Mouse (Mus musculus) heart, embryonic 10.5 days (tissue): ENCODE data around the gene Atp5e. TPM values are rescaled to one million over a fixed set of nuclear protein-coding genes. Genes with fewer than 3 reads are reported as not detected.
A peak's percentile ranks its signal among the peaks of the same experiment; 100 is the strongest.

ENCODE experiments used
- DNase-seq: peaks from one replicate; pipeline ENCODE4 v3.0.0-alpha.2; 2017; ENCODE audit warnings: low spot score
- H3K27ac ChIP-seq: fragments of 300-500 bp; sonication (generic); 2 replicates; pipeline ENCODE4 v1.5.1; 2016; ENCODE audit warnings: mild to moderate bottlenecking
- H3K27me3 ChIP-seq: fragments of 300-500 bp; sonication (generic); 2 replicates; pipeline ENCODE4 v1.6.1; 2016; ENCODE audit warnings: mild to moderate bottlenecking; ENCODE audit not compliant: poor library complexity, insufficient read depth, severe bottlenecking
- H3K36me3 ChIP-seq: fragments of 300-500 bp; sonication (generic); 2 replicates; pipeline ENCODE4 v1.6.1; 2016; ENCODE audit warnings: mild to moderate bottlenecking, moderate library complexity
- H3K4me1 ChIP-seq: fragments of 300-500 bp; sonication (generic); 2 replicates; pipeline ENCODE4 v1.6.1; 2016; ENCODE audit warnings: mild to moderate bottlenecking
- H3K4me3 ChIP-seq: fragments of 300-500 bp; sonication (generic); 2 replicates; pipeline ENCODE4 v1.5.1; 2016; ENCODE audit warnings: mild to moderate bottlenecking, moderate library complexity
- H3K9me3 ChIP-seq: fragments of 300-500 bp; sonication (generic); 2 replicates; pipeline ENCODE4 v1.6.1; 2016; ENCODE audit warnings: mild to moderate bottlenecking, moderate library complexity
- WGBS: fragments of 180-500 bp; shearing (Covaris S2); methylation state at CpG from one replicate; pipeline ENCODE4 v1.1.7; 2016; 5-methylcytosine and 5-hydroxymethylcytosine counted together
- polyA plus RNA-seq: library from polyadenylated mRNA; unstranded; fragments of >200 nt; fragmentation: Nextera tagmentation; extraction: Ambion mirVana; gene quantifications from 2 replicates; pipeline ENCODE4 v1.2.1, GENCODE M21; 2016

Gene Atp5e
- polyA plus RNA-seq, 1 experiment from 2014 or later, result 675 TPM

DNA sequence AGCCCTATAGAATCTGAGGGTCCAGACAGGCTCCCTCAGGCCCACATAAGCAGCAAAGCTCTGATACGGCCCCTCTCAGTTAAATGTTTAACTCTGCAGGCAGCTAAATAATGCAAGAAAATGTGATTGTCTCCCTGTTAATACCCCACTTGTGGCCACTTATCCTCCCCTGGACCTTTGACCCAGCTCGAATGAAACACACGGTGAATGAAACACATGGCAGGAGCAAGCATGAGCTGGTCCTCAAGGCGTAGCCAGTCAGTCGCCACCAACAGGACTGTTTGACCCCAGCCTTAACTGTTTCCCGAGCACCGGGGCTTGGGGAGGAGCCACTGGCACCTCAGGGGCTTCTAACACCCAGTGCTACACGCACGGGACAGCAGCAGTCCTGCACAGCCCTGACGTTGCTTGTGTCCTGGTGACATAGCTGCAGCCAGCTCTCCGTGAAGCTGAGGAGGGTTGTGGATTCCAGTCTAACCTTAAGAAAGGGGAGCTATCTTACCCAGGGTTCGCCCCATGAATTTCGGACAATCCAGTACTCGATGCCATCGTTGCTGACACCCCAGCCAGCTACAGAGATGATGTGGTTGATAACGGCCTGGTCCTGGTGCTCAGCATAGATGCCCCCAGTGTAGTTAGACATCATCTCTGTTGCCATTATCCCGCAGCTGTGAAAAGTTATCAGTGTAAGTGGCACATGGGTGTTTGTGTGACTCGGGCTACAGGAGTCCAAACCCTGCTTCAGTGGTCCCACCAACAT, 35.6 kb downstream of the Atp5e start:
- 84% methylated on average over 18 of the region's 18 CpGs for WGBS
- Histone ChIP-seq H3K9me3 (no peaks in the 10 kb centered on the region), H3K27ac (no peak overlapping the region; the same call in 1 of the 2 replicates), H3K27me3 (no peaks in the 10 kb centered on the region), H3K36me3 (peaks cover 81% of the 10 kb centered on the region), H3K4me3 (no peak overlapping the region), H3K4me1 (no peaks in the 10 kb centered on the region)
- no peak for DNase-seq

DNA sequence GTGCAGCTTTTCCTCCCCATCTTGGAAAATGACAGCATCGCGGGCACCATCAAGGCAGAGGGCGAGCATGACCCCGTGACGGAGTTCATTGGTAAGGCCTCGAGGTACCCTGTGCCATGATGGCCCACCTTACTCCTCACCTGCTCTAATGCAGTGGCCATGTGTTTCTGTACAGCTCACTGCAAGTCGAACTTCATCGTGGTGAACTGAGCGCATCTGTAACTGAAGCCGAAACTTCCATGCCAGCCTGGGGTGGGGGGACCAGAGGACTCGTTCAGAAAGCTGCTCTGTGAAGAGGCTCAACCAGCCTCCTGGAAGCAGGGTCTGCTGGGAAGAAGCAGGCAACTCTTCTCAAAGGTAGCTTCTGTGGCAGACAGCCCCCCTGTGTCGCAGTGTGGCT, 37.0 kb downstream of the Atp5e start:
- WGBS, result 93% methylated on average over 12 of the region's 12 CpGs
- H3K27me3 ChIP-seq, result no peaks in the 10 kb centered on the region
- no peaks in the 10 kb centered on the region for H3K9me3 ChIP-seq
- H3K27ac ChIP-seq, result no peak overlapping the region
- no peaks in the 10 kb centered on the region for H3K4me1 ChIP-seq
- peak; percentile 68 for DNase-seq
- H3K36me3 ChIP-seq, result peaks cover 86% of the 10 kb centered on the region
- H3K4me3 ChIP-seq, result no peak overlapping the region

DNA sequence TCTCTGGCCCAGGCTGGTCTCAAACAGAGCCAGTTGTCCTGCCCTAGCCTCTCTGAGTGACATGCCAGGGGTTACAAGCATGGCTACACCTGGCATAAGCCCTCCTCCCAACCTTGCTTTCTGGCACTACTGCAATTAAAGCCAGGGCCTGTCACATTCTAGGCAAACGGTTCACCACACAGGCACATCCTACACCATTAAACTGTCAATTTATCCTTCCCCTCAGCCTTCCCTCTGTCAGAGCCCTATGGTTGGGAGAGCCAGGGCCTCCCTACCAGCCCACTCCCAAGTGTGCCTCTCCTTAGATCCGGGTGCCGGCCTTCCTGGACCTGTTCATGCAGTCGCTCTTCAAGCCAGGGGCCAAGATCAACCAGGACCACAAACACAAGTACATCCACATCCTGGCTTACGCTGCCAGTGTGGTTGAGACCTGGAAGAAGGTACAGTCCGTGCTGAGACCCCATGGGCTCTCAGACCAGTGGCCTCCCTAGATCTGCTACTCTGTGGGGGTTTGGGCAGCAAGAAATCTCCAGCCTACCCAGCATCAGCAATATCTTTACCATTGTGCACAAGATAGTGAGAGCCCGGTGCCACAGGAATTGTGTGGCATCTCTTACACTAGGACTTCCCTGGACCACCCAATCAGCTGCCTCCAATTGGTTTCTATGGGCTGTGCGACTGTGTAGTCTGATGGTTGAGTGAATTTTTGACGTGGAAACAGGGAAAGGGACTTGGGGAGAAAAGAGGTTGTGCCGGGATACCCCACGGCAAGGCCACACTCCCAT, 39.4 kb downstream of the Atp5e start:
- no peaks in the 10 kb centered on the region for H3K27me3 ChIP-seq
- DNase-seq, result no peak
- H3K4me3 ChIP-seq, result no peak overlapping the region
- peaks cover 98% of the 10 kb centered on the region for H3K36me3 ChIP-seq
- H3K4me1 ChIP-seq, result no peaks in the 10 kb centered on the region; the same call in 1 of the 2 replicates
- no peaks in the 10 kb centered on the region for H3K9me3 ChIP-seq
- no peak overlapping the region for H3K27ac ChIP-seq
- WGBS, result 93% methylated on average over 11 of the region's 11 CpGs

DNA sequence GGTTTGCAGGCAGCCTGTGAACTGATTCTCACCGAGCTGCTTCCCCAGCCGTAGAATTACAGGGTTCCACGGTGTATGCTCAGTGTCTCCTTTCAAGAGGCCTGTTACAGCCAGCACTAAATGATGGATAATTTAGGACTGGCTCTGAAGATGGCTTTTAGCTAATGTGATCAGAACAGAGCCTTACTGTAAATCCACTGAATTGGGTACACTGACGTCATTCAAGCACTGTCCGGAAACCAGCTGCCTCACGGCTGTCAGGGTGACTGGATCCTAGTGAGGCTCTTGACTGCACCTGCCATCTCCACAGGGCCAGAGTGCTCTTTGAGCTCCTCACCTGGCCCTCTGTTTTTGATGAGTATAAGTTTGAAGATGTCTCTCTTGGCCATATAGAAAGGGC, 42.8 kb downstream of the Atp5e start:
- no peak for DNase-seq
- Histone ChIP-seq H3K36me3 (peaks cover 64% of the 10 kb centered on the region), H3K9me3 (no peaks in the 10 kb centered on the region), H3K27ac (no peak overlapping the region), H3K27me3 (no peaks in the 10 kb centered on the region), H3K4me3 (no peak overlapping the region), H3K4me1 (peaks cover 19% of the 10 kb centered on the region)
- 92% methylated on average over 6 of the region's 6 CpGs for WGBS

DNA sequence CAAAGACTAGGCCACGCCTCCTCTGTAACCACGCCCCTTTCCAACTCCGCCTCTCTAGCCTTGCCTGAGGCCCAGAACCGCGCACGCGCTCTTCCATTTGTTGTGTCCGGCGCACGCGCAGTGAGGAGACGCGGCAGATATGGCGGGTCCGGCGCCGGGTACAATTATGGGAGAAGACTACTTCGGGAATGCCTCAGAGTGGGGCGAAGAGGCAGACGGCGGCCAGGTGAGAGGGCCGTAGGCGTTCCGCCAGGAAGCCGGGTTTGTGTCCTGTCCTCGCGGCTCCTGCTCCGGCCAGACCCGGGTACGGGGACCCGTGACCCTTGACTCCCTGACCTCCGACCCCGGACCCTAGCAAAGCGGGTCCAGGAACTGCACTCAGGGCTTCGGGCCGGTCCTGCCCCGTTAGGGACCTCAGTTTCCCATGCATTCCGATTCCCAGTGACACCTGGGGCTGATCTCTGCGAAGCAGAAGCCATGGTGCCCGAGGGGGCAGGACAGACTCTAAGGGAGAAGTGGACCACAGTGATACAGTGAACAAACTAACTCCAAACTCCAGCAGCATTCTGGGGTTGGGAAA, 48.1 kb downstream of the Atp5e start, which contains the start of gene Nelfcd:
Gene Nelfcd (plus strand): TSS at position 74 of the 580 bp plus-strand sequence.
- H3K36me3 ChIP-seq, result peaks cover 11% of the 10 kb centered on the region
- no peaks in the 10 kb centered on the region for H3K27me3 ChIP-seq
- peaks cover 19% of the 10 kb centered on the region for H3K4me1 ChIP-seq
- peak within 1 kb of the TSS; percentile 96 for H3K27ac ChIP-seq
- WGBS, result under 1% methylated on average over 40 of the region's 40 CpGs
- H3K9me3 ChIP-seq, result no peaks in the 10 kb centered on the region
- DNase-seq, result peak; percentile 98
- peak within 1 kb of the TSS; percentile 95 for H3K4me3 ChIP-seq

DNA sequence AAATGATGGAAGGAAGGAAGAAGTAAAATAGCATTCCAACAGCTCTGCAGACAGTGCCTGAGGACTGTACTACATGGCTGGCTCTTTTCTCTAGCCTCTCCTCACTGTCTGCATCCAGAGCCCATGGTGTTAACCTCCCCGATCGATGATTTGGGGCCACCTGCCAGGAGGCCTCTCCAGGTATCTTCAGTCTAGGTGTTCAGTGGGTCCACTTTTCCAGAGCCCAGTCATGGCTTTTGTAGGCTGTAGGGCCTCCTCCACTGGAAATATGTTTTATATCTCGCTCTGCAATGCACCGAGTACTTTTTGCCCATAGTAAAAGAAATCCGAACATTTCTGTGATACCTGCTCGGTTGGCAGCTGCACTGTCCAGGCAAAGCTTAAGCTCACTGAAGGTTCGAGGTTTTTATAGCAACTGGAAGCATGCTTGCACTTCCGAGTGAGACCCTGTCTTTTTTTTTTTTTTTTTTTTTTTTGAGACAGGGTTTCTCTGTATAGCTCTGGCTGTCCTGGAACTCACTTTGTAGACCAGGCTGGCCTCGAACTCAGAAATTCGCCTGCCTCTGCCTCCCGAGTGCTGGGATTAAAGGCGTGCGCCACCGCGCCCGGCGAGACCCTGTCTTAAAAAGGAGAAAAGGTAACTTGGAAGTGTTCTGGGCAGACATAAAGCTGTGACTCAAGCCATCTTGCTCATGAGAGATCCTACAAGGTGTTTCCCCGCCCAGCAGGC, 48.7 kb downstream of the Atp5e start:
- peak; percentile 68 for DNase-seq
- peak overlapping the region; percentile 95 for H3K4me3 ChIP-seq
- WGBS, result 43% methylated on average over 18 of the region's 18 CpGs
- peak overlapping the region; percentile 96; the same call in 1 of the 2 replicates for H3K27ac ChIP-seq
- no peaks in the 10 kb centered on the region for H3K27me3 ChIP-seq
- H3K9me3 ChIP-seq, result no peaks in the 10 kb centered on the region
- H3K4me1 ChIP-seq, result peaks cover 19% of the 10 kb centered on the region
- H3K36me3 ChIP-seq, result peaks cover 5% of the 10 kb centered on the region

DNA sequence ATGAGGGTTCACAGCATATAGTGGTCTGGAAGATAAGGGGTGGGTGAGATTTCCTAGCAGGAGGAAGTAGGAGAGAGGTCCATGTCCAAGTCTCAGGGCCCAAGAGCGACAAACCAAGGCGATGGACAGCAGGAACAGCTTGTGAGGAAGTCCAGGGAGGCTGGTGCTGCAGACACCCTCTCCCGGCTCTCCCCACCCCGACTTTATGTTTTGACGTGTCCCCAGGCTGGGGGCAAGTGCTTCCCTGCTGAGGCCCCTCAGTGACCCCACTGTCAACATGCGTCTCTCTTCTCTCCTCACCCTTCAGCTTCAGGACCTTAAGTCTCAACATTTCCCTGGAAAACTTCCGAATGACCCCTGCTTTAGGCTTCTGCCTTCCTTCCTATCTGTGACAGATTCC, 50.8 kb downstream of the Atp5e start:
- Histone ChIP-seq H3K36me3 (no peaks in the 10 kb centered on the region), H3K4me3 (no peak overlapping the region), H3K27me3 (no peaks in the 10 kb centered on the region), H3K9me3 (no peaks in the 10 kb centered on the region), H3K27ac (no peak overlapping the region), H3K4me1 (peaks cover 17% of the 10 kb centered on the region)
- WGBS, result 68% methylated on average over 7 of the region's 7 CpGs
- DNase-seq, result no peak

Other genes starting within 250 kb of the Atp5e start
- 964 and 1,128 TPM in 2 replicates for gene Gnas, start 179.8 kb downstream of the Atp5e start, polyA plus RNA-seq
- 7.1 and 20.6 TPM in 2 replicates for gene Gm20721, start 117.4 kb downstream of the Atp5e start, polyA plus RNA-seq
- 124 and 133 TPM in 2 replicates for gene Nelfcd, start 48.3 kb downstream of the Atp5e start, polyA plus RNA-seq
- 124 and 133 TPM in 2 replicates for gene Ctsz, start 25.1 kb downstream of the Atp5e start, polyA plus RNA-seq
- gene Tubb1, start 13.4 kb downstream of the Atp5e start, polyA plus RNA-seq, result 7.6 and 12.0 TPM in 2 replicates
- gene Prelid3b, start 9.0 kb upstream of the Atp5e start, polyA plus RNA-seq, result 161 and 170 TPM in 2 replicates
- gene Zfp831, start 179.4 kb upstream of the Atp5e start, polyA plus RNA-seq, result not detected in 2 replicates